Mouse (Mus musculus) thymus, adult 2 months (tissue): ENCODE measurements around the gene Gli2.

Experiments
- CTCF ChIP-seq: fragments of 200-500 bp; IDR thresholded peaks from 2 replicates; pipeline ENCODE4 v1.5.1; 2012; ENCODE audit warnings: mild to moderate bottlenecking, control low read depth, low read length, moderate library complexity, borderline replicate concordance; ENCODE audit not compliant: control insufficient read depth, poor library complexity, insufficient read depth; ENCODE audit errors: extremely low read depth
- POLR2A ChIP-seq: fragments of 200-500 bp; IDR thresholded peaks from 2 replicates; pipeline ENCODE4 v1.6.1; 2012; ENCODE audit warnings: mild to moderate bottlenecking, low read length, control low read depth, moderate library complexity; ENCODE audit not compliant: control insufficient read depth, poor library complexity, insufficient read depth; ENCODE audit errors: extremely low read depth

DNA sequence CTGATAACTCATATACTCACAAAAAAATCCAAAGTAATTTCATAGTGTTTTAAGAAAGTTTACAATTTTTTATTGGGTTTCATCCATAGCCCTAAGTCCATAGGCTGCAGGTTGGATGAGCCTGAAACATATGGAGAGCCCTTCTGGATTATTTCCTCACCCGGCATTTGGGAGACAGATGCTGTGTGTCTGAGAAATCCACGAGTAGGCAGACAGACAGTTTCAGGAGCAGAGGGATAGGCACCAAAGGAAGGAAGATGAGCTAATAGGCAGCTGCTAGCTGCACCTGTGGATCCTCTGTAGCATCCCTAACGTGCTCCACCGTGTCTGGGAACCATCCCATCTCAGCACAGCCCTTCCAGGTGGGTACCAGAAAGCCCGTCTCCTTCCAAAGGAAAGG, 251.3 kb downstream of the Gli2 start:
- TF ChIP-seq CTCF = no peak
- TF ChIP-seq POLR2A = no peak
